Mouse (Mus musculus): ENCODE measurements at regions not wholly inside any gene's neighbourhood (a gene's known extent, or its start where the extent isn't known, plus 50 kb on each side); places are given as distances from the start of the nearest gene placed in this dataset.

DNA sequence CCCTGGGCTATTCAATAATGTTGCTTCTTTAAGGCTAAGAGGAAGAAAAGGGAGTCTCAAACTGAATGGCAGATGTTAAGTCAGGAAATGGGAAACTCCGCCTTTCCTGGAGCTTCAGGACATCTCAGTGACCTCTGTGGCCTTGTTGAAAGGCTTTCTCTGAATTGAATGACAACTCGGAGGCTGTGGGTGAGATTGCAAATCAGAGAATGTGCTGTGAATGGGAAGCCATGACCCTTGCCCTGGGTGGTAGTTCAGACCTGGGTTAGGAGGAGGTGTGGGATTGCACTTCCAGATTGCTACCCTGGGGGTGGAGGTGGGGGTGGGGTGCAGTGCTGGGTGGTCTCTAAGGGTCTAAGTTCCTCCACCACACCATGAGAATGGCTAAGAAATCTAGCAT, 213.8 kb upstream of the Rbms1 start:
- TF ChIP-seq POLR2A (IDR thresholded peaks at IDR 0.05; ENCODE audit: insufficient read length, low read depth) (no peak), MYOD1 (IDR thresholded peaks at IDR 0.05; ENCODE audit: control insufficient read depth in 1 of 3, insufficient read length in 2 of 3, low read depth in 2 of 3) (no peak), MYOG (IDR thresholded peaks at IDR 0.05; ENCODE audit: control insufficient read depth in 1 of 3, insufficient read depth in 1 of 3, insufficient read length in 2 of 3, low read depth in 2 of 3) (no peak), TCF12 (IDR thresholded peaks at IDR 0.05; ENCODE audit: insufficient read depth, poor library complexity, severe bottlenecking) (no peak), USF1 (IDR thresholded peaks at IDR 0.05; ENCODE audit: low read depth) (no peak), E2F4 (IDR thresholded peaks at IDR 0.05; ENCODE audit: insufficient read depth) (no peak), CEBPB (IDR thresholded peaks at IDR 0.05; ENCODE audit: insufficient read depth, poor library complexity, severe bottlenecking) (no peak), POLR2AphosphoS2 (IDR thresholded peaks at IDR 0.05; ENCODE audit: insufficient read length, low read depth) (no peak), MAX (IDR thresholded peaks at IDR 0.05; ENCODE audit: low read depth) (no peak), REST (IDR thresholded peaks at IDR 0.05; ENCODE audit: insufficient read depth, insufficient read length) (no peak), TCF3 (IDR thresholded peaks at IDR 0.05; ENCODE audit: insufficient read length, low read depth) (no peak), SRF (IDR thresholded peaks at IDR 0.05; ENCODE audit: control insufficient read depth, insufficient read length, low read depth) (no peak)
